Mouse (Mus musculus) kidney, postnatal 25 days (tissue): ENCODE measurements around the gene Cd53.

Experiments
- DNase-seq, 2 experiments: peaks; one replicate each; pipeline ENCODE4 v3.0.0; 2021; ENCODE audit warnings: mixed read lengths in 2 of 2

The Cd53 gene

DNA sequence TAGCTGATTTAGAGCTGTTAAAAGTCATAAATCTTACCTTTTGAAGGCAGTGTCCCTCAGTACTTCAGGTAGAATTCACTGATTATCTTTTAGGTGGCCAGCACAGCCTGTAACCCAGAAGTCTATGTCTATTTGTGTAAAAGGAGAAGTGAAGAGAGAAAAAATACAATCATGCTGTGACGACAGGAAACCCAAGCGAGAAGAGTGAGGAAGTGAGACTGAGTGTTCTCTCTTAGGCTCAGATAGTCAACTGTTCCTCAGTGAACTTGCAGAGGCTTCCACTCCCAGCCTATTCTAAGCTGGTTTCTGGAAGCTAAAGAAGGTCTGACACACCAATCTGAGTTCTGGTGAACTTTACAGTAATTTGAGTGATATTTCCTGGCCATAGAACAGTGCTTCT is at the start of gene Cd53:
Cd53 (minus strand) TSS at position 220 of the 400 bp plus-strand sequence.
- no peak for DNase-seq

DNA sequence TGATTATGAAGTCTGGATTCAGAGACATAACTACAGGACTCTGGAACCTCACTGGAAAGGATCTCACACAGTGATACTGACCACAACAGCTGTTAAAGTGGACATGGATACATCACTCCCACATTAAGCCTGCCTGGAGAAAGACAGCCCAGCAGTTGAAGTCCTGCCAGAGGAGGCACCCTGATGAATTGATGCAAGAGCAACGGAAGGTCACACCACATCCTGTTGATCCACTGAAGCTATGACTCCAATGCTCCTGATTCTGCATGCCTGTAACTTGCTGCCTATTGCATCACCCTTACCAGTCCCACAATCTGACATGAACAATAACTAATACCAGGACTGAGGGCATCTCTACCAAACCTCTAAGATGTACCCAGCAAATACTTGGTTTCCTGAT is 42.2 kb upstream of the Cd53 start:
- DNase-seq, result peak; percentile 18 to 43

DNA sequence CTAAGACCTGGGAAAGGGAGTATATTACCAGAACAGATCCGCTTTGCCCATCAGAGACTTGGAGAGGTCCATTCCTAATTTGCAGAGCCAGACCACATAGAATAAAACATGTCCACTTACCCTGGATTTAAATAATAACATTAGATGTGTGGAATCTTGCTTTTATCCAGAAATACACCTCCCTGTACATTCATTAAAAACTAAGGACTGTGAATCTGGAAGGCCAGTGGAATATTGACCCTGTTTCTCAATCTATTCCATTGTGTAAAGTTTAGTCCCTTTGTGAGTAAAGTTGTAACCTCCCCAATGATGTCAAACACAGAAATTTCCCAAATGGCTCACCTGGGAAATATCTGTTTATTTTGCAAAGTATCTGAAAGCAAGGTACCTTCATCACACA is 36.2 kb upstream of the Cd53 start, which contains the start of gene Olfr266:
Olfr266 (minus strand) TSS at position 101 of the 400 bp plus-strand sequence.
- DNase-seq, result no peak

DNA sequence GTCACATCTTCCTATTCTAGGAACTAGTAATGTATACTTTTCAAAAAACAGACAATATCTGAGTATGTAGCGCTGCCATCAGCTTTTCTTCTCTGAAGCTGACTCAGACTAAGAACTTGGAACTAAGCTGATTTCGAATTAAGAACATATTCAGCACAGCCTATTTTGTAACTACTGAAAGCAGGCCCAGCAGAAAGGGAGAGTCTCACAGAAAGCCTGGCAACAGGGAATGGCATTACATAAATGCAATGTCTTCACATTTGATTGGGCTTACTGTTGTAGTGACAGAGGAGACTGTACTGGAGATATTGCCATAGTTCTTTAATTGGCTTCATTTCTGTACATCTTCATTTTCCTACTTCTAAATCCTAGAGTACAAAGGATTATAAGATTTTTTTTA is 27.7 kb upstream of the Cd53 start:
- DNase-seq, result no peak

DNA sequence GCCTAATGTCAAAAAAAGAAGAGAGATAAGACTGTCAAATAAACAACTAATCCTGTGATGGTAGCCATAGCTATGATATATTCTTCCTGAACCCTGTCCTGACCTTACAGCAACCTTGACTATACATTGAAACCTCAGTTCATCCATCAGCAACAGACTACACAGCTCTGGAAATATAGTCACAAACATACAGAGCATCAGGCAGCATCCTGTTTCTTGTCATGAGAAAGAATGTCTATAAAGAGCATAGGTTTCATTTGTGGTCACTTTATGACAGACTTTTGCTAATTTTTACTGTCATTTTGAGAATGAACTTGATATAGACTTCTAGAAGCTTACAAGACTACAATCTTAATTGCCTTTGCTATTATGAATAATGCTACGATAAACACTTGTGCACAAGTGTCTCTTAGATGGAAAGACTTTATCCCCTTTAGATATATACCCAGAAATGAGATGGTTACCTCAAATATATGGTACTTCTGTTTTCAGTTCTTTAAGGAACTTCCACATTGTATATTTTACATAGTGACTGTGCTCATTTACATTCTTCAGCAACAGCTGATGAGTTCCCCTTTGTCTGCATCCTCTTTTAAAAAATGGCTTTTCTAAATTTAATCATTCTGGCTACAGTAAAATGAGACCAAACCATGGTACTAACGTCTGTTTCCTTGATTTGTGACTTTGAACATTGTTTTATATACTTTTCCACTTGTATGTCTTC is 19.2 kb upstream of the Cd53 start:
- no peak for DNase-seq

DNA sequence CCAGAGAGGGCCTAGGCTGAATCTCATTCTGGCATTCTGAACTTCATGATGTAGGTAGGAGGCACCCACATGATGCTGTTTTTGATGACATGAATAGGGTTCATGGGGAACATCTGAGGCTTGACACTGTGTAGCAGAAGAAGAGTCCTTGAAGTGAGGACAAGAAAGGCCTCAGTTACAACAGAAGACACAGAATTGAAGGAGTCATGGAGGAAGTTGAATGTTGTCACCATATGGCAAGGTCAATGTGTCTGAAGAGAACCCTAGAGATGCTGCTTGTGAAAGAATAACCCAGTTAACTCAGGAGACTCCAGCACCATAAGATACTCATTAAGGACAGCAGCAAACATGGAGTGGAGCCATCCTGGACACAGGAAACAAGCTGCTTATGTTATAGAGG is 8.1 kb upstream of the Cd53 start:
- no peak for DNase-seq

DNA sequence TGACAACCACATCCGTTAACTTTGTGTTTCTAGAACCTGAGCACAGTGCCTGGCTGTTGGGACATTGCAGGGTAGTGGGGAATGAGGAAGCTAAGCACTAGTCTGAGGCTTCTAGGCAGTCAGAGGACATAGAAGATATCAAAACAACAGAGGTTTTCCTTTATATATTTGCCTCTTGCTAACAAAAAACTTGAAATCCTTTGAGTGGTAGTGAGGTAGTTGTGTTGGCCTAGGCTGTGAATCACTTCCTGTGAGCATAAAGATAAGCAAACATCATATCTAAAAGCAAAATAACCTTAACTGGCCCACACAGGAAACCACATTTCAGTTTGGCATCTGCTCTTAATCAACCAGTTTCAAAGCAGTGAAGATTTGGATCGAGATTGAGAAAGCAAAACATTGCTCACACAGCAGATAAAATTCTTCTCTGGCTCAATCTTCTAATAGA is 1.5 kb downstream of the Cd53 start:
- DNase-seq, result no peak

DNA sequence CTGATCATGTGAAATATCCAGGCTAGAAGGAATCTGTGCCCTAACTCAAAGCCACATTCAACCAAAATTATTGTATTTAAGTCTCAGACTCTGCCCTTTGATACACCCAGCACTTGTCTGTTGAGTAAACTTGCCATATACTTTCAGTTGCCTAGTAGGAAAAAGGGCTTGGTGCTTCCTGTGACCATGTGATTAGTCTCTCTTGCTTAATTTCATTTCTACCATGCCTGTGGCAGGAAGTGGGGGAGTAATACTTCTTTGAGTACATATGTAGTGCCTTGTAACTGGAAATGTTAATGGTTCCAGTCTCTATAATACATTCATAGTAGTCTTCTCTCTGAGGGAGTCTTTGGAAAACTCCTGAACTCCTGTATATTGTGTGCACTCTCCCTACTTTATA is 2.0 kb downstream of the Cd53 start:
- DNase-seq, result no peak

DNA sequence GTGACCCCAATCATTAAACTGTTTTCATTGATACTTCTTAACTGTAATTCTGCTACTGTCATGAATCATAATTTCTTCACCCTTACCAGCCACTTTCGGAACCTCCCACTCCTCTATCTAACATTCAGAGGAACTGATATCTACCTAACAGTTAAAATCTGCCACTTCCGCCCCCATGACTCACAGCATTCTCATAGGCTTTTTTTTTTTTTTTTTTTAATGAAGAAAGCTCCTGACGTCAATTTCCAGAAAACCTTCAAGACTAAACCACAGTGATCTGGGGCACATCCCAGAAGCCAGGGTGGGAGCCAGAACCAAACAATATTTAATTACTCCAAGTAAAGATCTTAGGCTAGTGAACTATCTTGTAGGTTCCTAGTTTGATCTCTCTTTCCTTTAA is 4.8 kb downstream of the Cd53 start:
- no peak for DNase-seq

DNA sequence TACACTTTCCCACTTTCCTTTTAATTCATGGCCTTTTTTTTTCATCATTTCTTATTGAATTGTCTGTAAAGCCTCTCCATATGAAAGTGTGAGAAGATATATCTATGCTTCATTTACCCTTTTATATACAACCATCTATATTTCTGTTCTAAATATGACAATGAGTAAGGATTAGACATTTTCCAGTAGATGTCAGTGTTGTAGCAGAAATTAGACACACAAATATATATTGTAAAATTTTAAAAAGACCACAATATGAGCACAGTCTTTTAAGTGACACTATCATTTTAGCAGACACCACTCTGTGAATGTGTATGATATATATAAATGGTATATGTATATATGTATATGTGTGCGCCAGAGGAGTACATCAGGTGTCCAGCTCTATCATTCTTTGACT is 18.1 kb downstream of the Cd53 start:
- DNase-seq, result no peak

DNA sequence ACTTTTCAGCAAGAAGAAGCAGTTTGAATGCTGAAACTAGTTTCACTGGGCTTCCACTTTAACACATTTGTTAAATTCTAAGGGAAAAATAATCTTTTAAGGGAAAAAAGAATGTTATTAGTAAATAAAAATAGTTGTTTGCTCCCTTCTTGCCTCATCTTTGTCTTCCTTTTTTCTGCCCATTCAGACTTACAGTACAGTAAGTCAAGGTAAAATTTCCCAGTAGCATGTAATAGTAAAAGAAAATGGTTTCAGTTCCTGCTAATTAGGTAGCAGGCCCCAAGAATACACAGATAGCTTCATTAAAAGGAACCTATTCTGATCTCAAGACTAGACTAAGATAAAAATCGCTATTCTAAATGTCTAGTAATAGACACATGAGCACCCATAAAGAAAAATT is 34.1 kb downstream of the Cd53 start:
- DNase-seq, result no peak

DNA sequence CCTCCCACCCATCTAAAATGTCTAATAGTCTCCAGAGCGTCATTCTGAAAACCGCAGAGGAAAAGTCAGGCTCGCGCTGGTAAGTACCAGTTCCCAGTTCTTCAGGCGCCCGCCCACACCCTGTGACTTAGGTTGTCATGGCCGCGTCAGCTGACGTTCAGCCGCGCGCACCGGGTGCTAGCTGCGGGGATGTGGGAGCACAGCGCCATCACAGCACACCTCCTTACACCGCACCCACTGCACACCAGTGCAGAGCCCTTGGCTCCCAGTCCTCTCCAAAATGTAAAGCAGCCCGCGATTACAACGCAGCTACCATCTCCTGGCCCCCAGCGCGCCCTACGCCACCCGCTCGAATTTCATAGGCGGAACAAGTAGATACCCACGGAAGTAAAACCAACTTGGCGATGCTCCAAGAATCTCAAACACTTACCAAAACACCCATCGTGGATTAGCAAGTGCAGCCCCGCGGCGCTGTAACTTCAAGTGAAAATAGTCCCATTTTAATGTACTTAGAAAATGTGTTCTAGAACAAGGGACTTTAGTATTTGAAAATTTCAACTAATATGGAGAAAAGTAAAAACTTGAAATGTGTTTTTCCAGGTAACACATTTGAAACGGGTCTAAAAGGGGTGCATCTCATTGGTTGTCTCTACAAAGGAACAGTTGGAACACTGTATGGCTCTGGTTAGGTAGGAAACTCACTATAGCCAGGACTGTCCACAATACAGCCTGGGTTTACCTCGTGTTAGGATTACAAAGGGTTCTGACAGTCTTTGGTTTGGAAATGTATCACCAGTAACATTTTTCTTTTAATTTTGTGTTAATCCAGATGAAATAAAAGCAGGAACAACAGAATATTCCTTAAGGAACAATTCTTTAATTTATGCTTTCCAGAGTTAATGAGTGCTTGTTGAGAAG is 67.7 kb downstream of the Cd53 start:
- peak; percentile 80 to 91 for DNase-seq

DNA sequence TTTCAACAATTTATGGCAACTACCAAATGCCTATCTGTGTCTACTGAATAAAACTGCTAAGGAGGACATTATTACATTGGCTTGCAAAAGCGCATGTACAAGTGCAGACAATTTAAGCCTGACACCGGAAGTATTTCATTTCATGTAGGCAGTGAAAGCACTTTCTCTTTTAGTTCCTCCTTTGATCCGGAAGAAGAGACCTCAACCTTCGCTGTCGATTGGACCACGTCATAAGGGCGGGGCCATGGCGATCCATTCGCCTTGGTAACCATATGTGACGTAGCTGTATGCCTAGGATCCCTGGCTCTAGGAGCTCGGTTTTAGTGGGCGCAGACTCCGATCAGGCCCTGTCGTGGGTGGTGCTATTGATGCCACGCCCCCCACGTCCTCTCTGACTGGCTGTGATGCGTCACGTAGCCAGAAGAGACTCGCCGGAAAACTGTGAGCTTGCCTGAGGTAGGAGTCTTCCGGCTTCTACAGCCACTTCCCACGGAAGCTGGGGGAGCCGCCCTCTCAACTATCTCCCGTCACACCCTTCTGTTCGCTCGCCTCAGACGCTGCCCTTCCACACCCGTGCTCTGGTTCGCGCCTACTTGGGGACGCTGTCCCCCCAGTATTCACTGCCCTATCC is 68.4 kb downstream of the Cd53 start:
- DNase-seq, result peak; percentile 96 to 98
